Mouse (Mus musculus) small intestine, adult 2 months (tissue): ENCODE data around the gene Lctl. TPM values are rescaled to one million over a fixed set of nuclear protein-coding genes. Genes with fewer than 3 reads are reported as not detected.
"Not testable (repeated sequence)": the region's sequence is repeated elsewhere in the genome, so short reads cannot be mapped to it uniquely, and the experiment has no call there.

ENCODE experiments used
- H3K27ac ChIP-seq: fragments of 200-500 bp; 2 replicates; pipeline ENCODE4 v1.5.1; 2012; ENCODE audit warnings: low read depth, low read length, control low read depth, inconsistent platforms; ENCODE audit not compliant: insufficient read depth
- H3K27me3 ChIP-seq: fragments of 200-500 bp; 2 replicates; pipeline ENCODE4 v1.6.1; 2012; ENCODE audit warnings: mild to moderate bottlenecking, moderate library complexity, low read length, inconsistent platforms; ENCODE audit not compliant: control insufficient read depth, insufficient read depth
- H3K36me3 ChIP-seq: fragments of 200-500 bp; 2 replicates; pipeline ENCODE4 v1.6.1; 2012; ENCODE audit warnings: mild to moderate bottlenecking, low read length, control low read depth, inconsistent platforms; ENCODE audit not compliant: control insufficient read depth, insufficient read depth
- H3K4me1 ChIP-seq: fragments of 200-500 bp; 2 replicates; pipeline ENCODE4 v1.6.1; 2012; ENCODE audit warnings: low read length, inconsistent platforms, mixed read lengths; ENCODE audit not compliant: control insufficient read depth, insufficient read depth, insufficient read length
- H3K4me3 ChIP-seq: fragments of 200-500 bp; 2 replicates; pipeline ENCODE4 v1.5.1; 2012; ENCODE audit warnings: low read depth, mild to moderate bottlenecking, control low read depth, inconsistent platforms, low read length, moderate library complexity
- CTCF ChIP-seq: fragments of 200-500 bp; IDR thresholded peaks from 2 replicates; pipeline ENCODE4 v1.5.1; 2012; ENCODE audit warnings: low read depth, mild to moderate bottlenecking, control low read depth, inconsistent platforms, low read length, moderate library complexity, mixed read lengths; ENCODE audit not compliant: insufficient replicate concordance, insufficient read length; ENCODE audit errors: extremely low read depth
- POLR2A ChIP-seq: fragments of 200-500 bp; IDR thresholded peaks from 2 replicates; pipeline ENCODE4 v1.6.1; 2012; ENCODE audit warnings: low read depth, mild to moderate bottlenecking, control low read depth, inconsistent platforms, low read length, moderate library complexity
- WGBS: fragments of 180-500 bp; shearing (Covaris S2); methylation state at CpG from one replicate; pipeline ENCODE4 v1.1.7; 2018; 5-methylcytosine and 5-hydroxymethylcytosine counted together
- polyA plus RNA-seq: library from polyadenylated mRNA; depleted of rRNA; stranded (reverse); fragments of >200 nt; gene quantifications from 2 replicates; pipeline ENCODE4 v1.2.3, GENCODE M21; 2012

Lctl gene
- polyA plus RNA-seq, 1 experiment, result 0.98 TPM

GRCm38 (mm10) chr9:64126121-64126520 lies 9.2 kb downstream of the Lctl start:
- Histone ChIP-seq H3K27ac (no peak overlapping the region), H3K27me3 (no peaks in the 10 kb centered on the region), H3K4me3 (no peak overlapping the region), H3K36me3 (no peaks in the 10 kb centered on the region), H3K4me1 (peaks cover 10% of the 10 kb centered on the region; the same call in 1 of the 2 replicates)
- 72% methylated on average over 12 of the region's 12 CpGs for WGBS
- TF ChIP-seq POLR2A, result no peak
- no peak for TF ChIP-seq CTCF

GRCm38 (mm10) chr9:64131623-64132022 lies 14.7 kb downstream of the Lctl start:
- Histone ChIP-seq H3K27me3 (no peaks in the 10 kb centered on the region), H3K4me3 (no peak overlapping the region), H3K36me3 (no peaks in the 10 kb centered on the region), H3K27ac (peak overlapping the region; percentile 71), H3K4me1 (peaks cover 11% of the 10 kb centered on the region; the same call in 1 of the 2 replicates)
- TF ChIP-seq CTCF, result no peak
- 45% methylated on average over 6 of the region's 6 CpGs for WGBS

- WGBS, result 4% methylated on average over 6 of the region's 6 CpGs
- not testable (repeated sequence) for H3K27ac ChIP-seq, H3K4me1 ChIP-seq, H3K4me3 ChIP-seq, H3K36me3 ChIP-seq, H3K27me3 ChIP-seq
- peak; percentile 62; the same call in 1 of the 2 replicates for TF ChIP-seq CTCF
These were observed 21.9 kb downstream of the Lctl start for GRCm38 (mm10) chr9:64138896-64139295.

- Histone ChIP-seq H3K27me3 (no peaks in the 10 kb centered on the region), H3K36me3 (peaks cover 7% of the 10 kb centered on the region), H3K27ac (no peak overlapping the region), H3K4me3 (no peak overlapping the region), H3K4me1 (no peaks in the 10 kb centered on the region)
- WGBS, result 83% methylated on average over 9 of the region's 9 CpGs
- TF ChIP-seq CTCF (peak; percentile 11; the same call in 1 of the 2 replicates), POLR2A (no peak)
These were observed 22.9 kb downstream of the Lctl start for GRCm38 (mm10) chr9:64139879-64140278.

- TF ChIP-seq POLR2A, result no peak
- TF ChIP-seq CTCF, result no peak
These were observed 39.7 kb downstream of the Lctl start for GRCm38 (mm10) chr9:64156641-64157040.

GRCm38 (mm10) chr9:64160471-64160870 lies 43.5 kb downstream of the Lctl start:
- 0 out of 2 replicates have a peak, but pooled peaks cover 2% of the 10 kb centered on the region for H3K4me1 ChIP-seq
- H3K27me3 ChIP-seq, result no peaks in the 10 kb centered on the region
- TF ChIP-seq POLR2A (no peak), CTCF (no peak)
- H3K4me3 ChIP-seq, result no peak overlapping the region
- 93% methylated on average over 5 of the region's 5 CpGs for WGBS
- peaks cover 12% of the 10 kb centered on the region for H3K36me3 ChIP-seq
- H3K27ac ChIP-seq, result no peak overlapping the region

More at GRCm38 (mm10) chr9:64156641-64157040, 39.7 kb downstream of the Lctl start:
- Histone ChIP-seq H3K4me1 (0 out of 2 replicates have a peak, but pooled peaks cover 2% of the 10 kb centered on the region), H3K27me3 (no peaks in the 10 kb centered on the region), H3K27ac (no peak overlapping the region), H3K4me3 (no peak overlapping the region), H3K36me3 (peaks cover 13% of the 10 kb centered on the region)
- WGBS, result 63% methylated on average over 1 of the region's 1 CpGs

- not testable (repeated sequence) for H3K36me3 ChIP-seq, H3K27me3 ChIP-seq, H3K4me3 ChIP-seq, H3K4me1 ChIP-seq, H3K27ac ChIP-seq
- WGBS, result 65% methylated on average over 3 of the region's 3 CpGs
These were observed 53.0 kb downstream of the Lctl start for GRCm38 (mm10) chr9:64169967-64170366.
